Mouse (Mus musculus) lung, embryonic 16.5 days (tissue): ENCODE results near the gene Lrrn2. TPM values are rescaled to one million over a fixed set of nuclear protein-coding genes. Genes with fewer than 3 reads are reported as not detected.

ENCODE experiments used
- ATAC-seq: fragments of 200-750 bp; cut with Nextera tagmentation; 2 replicates; pipeline ENCODE4 v1.8.0; 2017; ENCODE audit warnings: low read depth, mild to moderate bottlenecking, moderate library complexity
- H3K27ac ChIP-seq: fragments of 300-500 bp; sonication (generic); 2 replicates; pipeline ENCODE4 v1.5.1; 2014; ENCODE audit warnings: mild to moderate bottlenecking, control low read depth, low read length
- H3K27me3 ChIP-seq: fragments of 300-500 bp; sonication (generic); 2 replicates; pipeline ENCODE4 v1.6.1; 2014; ENCODE audit warnings: low read depth, low read length, mixed read lengths; ENCODE audit not compliant: control insufficient read depth, insufficient read depth
- H3K36me3 ChIP-seq: fragments of 300-500 bp; sonication (generic); 2 replicates; pipeline ENCODE4 v1.6.1; 2014; ENCODE audit warnings: low read length; ENCODE audit not compliant: control insufficient read depth, insufficient read depth
- H3K4me1 ChIP-seq: fragments of 300-500 bp; sonication (generic); replicated peaks from 2 replicates; pipeline ENCODE4 v1.6.1; 2014; ENCODE audit warnings: low read length, mixed read lengths; ENCODE audit not compliant: control insufficient read depth, insufficient read depth
- H3K4me2 ChIP-seq: fragments of 300-500 bp; sonication (generic); 2 replicates; pipeline ENCODE4 v1.6.1; 2014; ENCODE audit warnings: low read depth, low read length, control low read depth
- H3K4me3 ChIP-seq: fragments of 300-500 bp; sonication (generic); 2 replicates; pipeline ENCODE4 v1.5.1; 2014; ENCODE audit warnings: mild to moderate bottlenecking, low read length, control low read depth
- H3K9ac ChIP-seq: fragments of 300-500 bp; sonication (generic); 2 replicates; pipeline ENCODE4 v1.6.1; 2014; ENCODE audit warnings: low read length, control low read depth
- H3K9me3 ChIP-seq: fragments of 300-500 bp; sonication (generic); 2 replicates; pipeline ENCODE4 v1.6.1; 2016; ENCODE audit warnings: low read length; ENCODE audit not compliant: control insufficient read depth
- WGBS: fragments of 180-500 bp; shearing (Covaris S2); extraction: QIAGEN DNeasy Blood & Tissue Kit; methylation state at CpG from one replicate; pipeline ENCODE4 v1.1.7; 2014; 5-methylcytosine and 5-hydroxymethylcytosine counted together
- polyA plus RNA-seq: library from polyadenylated mRNA; unstranded; fragments of >200 nt; fragmentation: Nextera tagmentation; extraction: Ambion mirVana; gene quantifications from 2 replicates; pipeline ENCODE4 v1.2.1, GENCODE M21; 2015

Lrrn2 gene
- polyA plus RNA-seq, 1 experiment from 2014 or later = 3.3 TPM

DNA sequence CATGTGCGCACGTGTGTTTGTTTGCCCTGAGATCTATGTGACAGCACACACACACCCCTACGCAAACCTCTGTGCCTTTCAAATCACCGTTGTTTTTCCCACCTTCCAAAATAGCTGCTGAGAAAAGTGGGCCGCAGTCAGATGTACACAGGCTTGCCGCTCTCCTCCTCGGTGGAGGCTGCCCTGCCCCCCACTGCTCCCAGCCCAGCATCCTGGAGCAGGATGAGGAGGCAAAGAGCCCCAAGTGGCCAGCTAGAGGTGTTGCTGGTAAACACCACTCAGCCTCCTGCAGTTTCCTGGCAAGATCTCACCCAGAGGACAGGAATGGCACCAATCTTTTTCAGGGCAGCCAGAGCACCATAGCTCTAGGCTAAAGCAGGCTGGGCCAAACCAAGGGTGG, 54.8 kb downstream of the Lrrn2 start:
- Histone ChIP-seq H3K9me3 (no peaks in the 10 kb centered on the region), H3K4me1 (no peaks in the 10 kb centered on the region), H3K27ac (no peak overlapping the region), H3K27me3 (no peaks in the 10 kb centered on the region), H3K4me2 (no peak overlapping the region), H3K9ac (no peak overlapping the region), H3K4me3 (no peak overlapping the region), H3K36me3 (no peaks in the 10 kb centered on the region)
- WGBS = 30% methylated on average over 7 of the region's 7 CpGs
- no peak for ATAC-seq

GRCm38 (mm10) chr1:132937296-132938030, 57.4 kb downstream of the Lrrn2 start:
- WGBS = 82% methylated on average over 26 of the region's 26 CpGs
- Histone ChIP-seq H3K4me2 (no peak overlapping the region), H3K27ac (no peak overlapping the region), H3K9me3 (no peaks in the 10 kb centered on the region), H3K4me1 (no peaks in the 10 kb centered on the region), H3K27me3 (no peaks in the 10 kb centered on the region), H3K4me3 (no peak overlapping the region), H3K9ac (no peak overlapping the region), H3K36me3 (no peaks in the 10 kb centered on the region)
- no peak for ATAC-seq

GRCm38 (mm10) chr1:132938975-132939374, 58.9 kb downstream of the Lrrn2 start:
- Histone ChIP-seq H3K4me3 (no peak overlapping the region), H3K27ac (no peak overlapping the region), H3K27me3 (no peaks in the 10 kb centered on the region), H3K4me2 (no peak overlapping the region), H3K4me1 (no peaks in the 10 kb centered on the region), H3K36me3 (no peaks in the 10 kb centered on the region), H3K9ac (no peak overlapping the region), H3K9me3 (no peaks in the 10 kb centered on the region)
- no peak for ATAC-seq
- WGBS = 68% methylated on average over 8 of the region's 8 CpGs

DNA sequence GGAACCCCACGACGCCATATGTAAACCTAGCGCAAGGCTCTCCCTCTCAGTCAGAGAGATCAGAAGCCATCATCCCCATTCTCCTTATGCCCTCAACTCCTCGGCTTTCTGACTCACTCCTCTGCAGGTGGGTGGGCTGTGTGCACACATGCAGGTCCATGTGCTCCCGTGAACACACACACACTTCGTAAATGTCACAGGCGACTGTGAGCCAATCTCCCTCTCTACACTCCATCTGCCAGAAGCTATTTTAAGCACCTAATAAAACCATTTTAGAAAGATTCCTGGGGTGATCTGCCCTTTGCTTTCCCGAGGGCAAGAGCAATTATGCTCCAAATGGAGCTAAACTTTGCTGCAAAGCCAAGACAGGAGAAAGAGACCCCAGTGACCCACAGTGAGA, 65.8 kb downstream of the Lrrn2 start:
- Histone ChIP-seq H3K9ac (no peak overlapping the region), H3K4me1 (no peaks in the 10 kb centered on the region), H3K27me3 (no peaks in the 10 kb centered on the region), H3K36me3 (no peaks in the 10 kb centered on the region), H3K4me2 (no peak overlapping the region), H3K4me3 (no peak overlapping the region), H3K27ac (no peak overlapping the region), H3K9me3 (no peaks in the 10 kb centered on the region)
- 54% methylated on average over 8 of the region's 8 CpGs for WGBS
- ATAC-seq = no peak

DNA sequence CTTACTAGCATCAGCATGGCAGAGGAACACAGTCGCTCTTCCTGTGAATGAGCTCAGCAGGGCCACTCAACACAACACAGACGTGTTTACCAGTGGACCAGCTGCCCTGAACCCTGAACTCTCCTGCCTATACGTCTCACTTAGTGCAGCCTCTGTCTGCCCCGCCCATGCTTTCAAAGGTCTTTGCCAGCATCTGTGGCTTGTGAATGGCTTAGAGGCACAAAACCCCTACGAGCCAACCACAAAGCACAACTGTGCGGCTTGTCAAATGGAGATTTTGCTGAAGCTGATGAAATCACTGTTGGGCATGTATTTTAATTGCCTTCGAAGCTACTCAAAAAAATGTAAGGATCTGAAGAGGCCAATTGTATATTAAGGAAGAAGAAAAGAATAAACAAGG, 67.7 kb downstream of the Lrrn2 start:
- Histone ChIP-seq H3K4me2 (no peak overlapping the region), H3K4me3 (no peak overlapping the region)
- ATAC-seq = no peak

GRCm38 (mm10) chr1:132956809-132957208, 76.7 kb downstream of the Lrrn2 start:
- no peak for ATAC-seq
- no peaks in the 10 kb centered on the region for H3K36me3 ChIP-seq
- no peak overlapping the region for H3K9ac ChIP-seq
- H3K9me3 ChIP-seq = no peaks in the 10 kb centered on the region
- no peak overlapping the region for H3K4me3 ChIP-seq
- no peaks in the 10 kb centered on the region for H3K27me3 ChIP-seq
- 73% methylated on average over 5 of the region's 5 CpGs for WGBS
- no peaks in the 10 kb centered on the region for H3K4me1 ChIP-seq
- no peak overlapping the region for H3K4me2 ChIP-seq
- no peak overlapping the region for H3K27ac ChIP-seq

More for the DNA sequence above, 67.7 kb downstream of the Lrrn2 start:
- H3K36me3 ChIP-seq = no peaks in the 10 kb centered on the region
- no peak overlapping the region for H3K27ac ChIP-seq
- 55% methylated on average over 7 of the region's 7 CpGs for whole genome bisulfite sequencing
- no peaks in the 10 kb centered on the region for H3K27me3 ChIP-seq
- no peaks in the 10 kb centered on the region for H3K4me1 ChIP-seq
- no peaks in the 10 kb centered on the region for H3K9me3 ChIP-seq
- H3K9ac ChIP-seq = no peak overlapping the region

- WGBS = 88% methylated on average over 3 of the region's 3 CpGs
- H3K9ac ChIP-seq = no peak overlapping the region
- no peaks in the 10 kb centered on the region for H3K4me1 ChIP-seq
Measured at GRCm38 (mm10) chr1:132961751-132962150, 81.7 kb downstream of the Lrrn2 start.

DNA sequence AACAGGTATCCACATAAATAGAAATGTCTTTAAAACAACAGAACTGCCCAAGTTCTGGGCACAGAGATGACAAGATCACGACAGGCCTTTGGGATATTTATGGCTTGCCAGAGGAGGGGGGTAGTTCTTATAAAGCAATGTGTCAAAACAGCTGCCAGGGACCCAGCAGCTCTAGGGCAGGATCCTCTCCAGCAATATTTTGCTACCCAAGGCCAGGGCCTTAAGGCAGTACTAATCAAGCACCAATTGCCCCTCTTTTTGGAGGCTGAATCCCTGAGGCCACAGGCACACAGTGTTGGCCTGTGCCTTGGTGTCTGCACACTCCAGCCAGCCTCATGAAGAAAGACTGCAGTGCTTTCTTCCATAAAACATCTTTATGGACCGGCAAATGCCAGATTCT, 84.0 kb downstream of the Lrrn2 start:
- Histone ChIP-seq H3K9ac (no peak overlapping the region), H3K36me3 (no peaks in the 10 kb centered on the region), H3K27ac (no peak overlapping the region), H3K4me1 (no peaks in the 10 kb centered on the region), H3K4me2 (no peak overlapping the region), H3K9me3 (no peaks in the 10 kb centered on the region), H3K27me3 (no peaks in the 10 kb centered on the region), H3K4me3 (no peak overlapping the region)
- WGBS = 81% methylated on average over 2 of the region's 2 CpGs
- no peak for ATAC-seq

More at GRCm38 (mm10) chr1:132961751-132962150, 81.7 kb downstream of the Lrrn2 start:
- Histone ChIP-seq H3K4me2 (no peak overlapping the region), H3K27ac (no peak overlapping the region), H3K9me3 (no peaks in the 10 kb centered on the region), H3K4me3 (no peak overlapping the region), H3K36me3 (no peaks in the 10 kb centered on the region), H3K27me3 (no peaks in the 10 kb centered on the region)
- no peak for ATAC-seq

DNA sequence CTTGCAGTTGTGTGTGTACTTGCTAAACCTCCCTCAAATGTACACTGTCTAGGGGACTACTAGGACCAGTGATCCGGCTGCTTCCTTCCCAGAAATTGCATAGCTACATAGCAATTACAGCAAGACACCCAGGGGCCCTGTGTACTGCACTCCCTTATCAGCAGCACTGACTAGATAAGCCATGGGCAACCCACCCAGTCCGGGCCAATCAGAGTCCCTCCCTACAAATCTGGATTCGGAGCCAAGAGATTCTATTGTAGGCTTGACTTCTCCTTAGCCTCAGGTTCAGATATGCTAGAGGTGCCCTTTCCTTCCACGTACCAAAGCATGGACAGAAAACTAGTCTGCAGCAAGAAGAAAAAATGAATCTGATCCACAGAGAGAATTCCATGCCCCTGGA, 84.6 kb downstream of the Lrrn2 start:
- Histone ChIP-seq H3K9ac (no peak overlapping the region), H3K4me1 (no peaks in the 10 kb centered on the region), H3K36me3 (no peaks in the 10 kb centered on the region), H3K4me3 (no peak overlapping the region), H3K27ac (no peak overlapping the region), H3K4me2 (no peak overlapping the region), H3K9me3 (no peaks in the 10 kb centered on the region), H3K27me3 (no peaks in the 10 kb centered on the region)
- WGBS = 67% methylated on average over 4 of the region's 4 CpGs
- ATAC-seq = no peak

DNA sequence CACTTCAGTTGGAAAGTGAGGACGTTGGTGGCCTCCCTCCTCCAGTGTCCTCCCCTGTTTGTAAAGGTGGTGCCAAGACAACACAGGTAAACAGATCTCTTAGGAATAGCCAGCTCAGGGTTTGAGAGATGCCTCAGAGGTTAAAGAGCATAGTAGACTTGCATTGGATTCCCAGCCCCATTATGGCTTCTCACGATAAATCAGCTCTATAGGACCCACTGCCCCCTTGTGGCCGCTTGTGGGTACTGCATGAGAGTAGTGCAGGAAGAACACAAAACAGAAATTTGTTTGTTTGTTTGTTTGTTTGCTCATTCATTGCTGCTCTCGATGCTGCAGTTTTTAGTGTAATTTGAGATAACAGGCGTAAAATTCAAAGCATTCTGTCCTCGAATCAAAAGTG, 88.6 kb downstream of the Lrrn2 start:
- 27% methylated on average over 6 of the region's 6 CpGs for WGBS
- Histone ChIP-seq H3K27ac (no peak overlapping the region), H3K9me3 (no peaks in the 10 kb centered on the region), H3K27me3 (no peaks in the 10 kb centered on the region), H3K4me2 (no peak overlapping the region), H3K4me3 (no peak overlapping the region), H3K4me1 (no peaks in the 10 kb centered on the region), H3K9ac (no peak overlapping the region), H3K36me3 (no peaks in the 10 kb centered on the region)
- ATAC-seq = no peak
